Mouse (Mus musculus) ovary, postnatal 36 days (tissue): ENCODE data around the gene Antxr2.

Experiments used
- DNase-seq: peaks from one replicate; pipeline ENCODE4 v3.0.0; 2022; ENCODE audit warnings: low spot score, mixed read lengths

Gene Antxr2

DNA sequence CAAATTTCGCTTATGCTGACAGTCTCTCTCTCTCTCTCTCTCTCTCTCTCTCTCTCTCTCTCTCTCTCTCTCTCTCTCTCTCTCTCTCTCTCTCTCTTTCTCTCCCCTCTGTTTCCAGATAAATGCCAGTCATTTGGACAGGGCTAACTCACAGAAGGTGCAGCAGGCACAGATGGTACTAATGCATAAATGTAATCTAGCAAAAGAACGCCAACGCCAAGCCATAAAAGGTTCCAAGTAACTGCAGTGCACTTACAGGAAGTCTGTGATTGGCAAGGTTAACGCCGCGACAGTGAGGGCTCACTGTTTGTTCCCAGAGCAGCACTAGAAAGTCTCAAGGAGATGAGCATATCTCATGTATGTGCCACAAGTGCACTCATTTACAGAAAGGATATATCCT, 123.4 kb downstream of the Antxr2 start:
- DNase-seq, result no peak

DNA sequence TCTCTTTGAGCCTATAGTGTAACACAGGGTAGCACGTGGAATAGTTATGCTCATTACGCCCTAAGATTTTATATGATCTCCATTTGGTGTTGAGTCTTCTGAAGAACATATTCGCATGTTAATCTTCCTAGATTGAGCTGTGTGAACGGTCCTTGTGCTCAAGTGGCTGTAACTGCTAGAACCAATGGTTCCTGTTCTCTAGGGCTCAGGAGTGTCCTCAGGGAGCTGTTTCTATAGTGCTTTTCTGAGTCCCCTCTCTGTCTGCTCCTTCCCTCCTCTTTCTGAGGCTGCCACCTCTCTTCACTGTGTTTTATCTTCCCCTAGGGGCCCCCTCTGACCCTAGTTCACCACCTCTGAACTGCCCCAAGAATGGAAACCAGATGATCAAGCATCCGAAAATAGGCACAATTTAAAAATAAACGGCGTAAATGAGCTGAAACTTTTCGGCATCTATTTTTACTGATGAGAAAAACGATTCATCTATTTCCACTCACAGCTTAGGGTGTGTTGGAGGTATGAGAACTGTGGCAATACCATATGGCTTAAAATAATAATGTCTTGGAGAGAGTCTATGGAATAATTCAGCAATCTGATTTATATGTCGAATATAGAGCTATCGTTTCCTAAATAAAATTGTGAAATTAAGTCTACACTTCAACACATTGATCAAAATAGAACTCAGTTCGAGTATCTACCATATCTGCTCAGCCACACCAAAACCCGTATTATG, 124.1 kb downstream of the Antxr2 start:
- DNase-seq, result no peak

DNA sequence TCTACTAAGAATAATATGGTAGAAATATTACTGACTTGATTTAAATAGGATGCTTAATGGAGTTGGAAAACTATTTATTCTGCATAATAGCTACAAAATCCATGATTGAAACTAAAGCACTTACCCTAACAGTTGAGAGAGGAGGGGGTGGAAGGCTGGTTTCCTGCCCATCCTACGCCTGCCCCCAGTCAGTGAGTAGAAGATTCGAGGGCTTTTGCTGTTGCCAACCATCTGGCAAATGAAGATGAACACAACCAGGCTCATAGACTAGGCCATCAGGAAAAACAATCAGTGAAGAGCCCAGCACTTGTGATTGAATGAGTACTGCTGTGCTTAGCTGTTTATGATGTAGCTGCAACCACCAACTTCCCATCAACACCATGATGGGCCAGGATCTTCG, 125.0 kb downstream of the Antxr2 start:
- DNase-seq, result no peak

DNA sequence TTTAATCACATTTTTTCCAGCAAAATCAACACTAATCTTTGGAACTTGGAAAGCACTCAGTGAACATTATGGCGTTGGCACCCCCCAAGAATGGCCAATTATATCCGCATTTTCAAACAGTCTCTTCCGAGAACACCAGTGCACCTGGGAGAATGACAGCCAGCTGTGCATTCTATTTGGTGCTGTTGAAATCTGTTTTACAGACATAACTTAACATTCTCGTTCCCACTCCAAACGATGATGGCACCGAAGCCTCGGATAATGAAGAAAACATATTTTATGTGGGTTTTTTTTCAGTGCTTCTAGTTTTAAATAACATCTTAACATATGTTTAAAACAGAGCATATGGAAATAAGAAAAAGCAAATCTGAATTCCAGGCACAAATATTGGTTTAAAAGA, 129.7 kb downstream of the Antxr2 start:
- no peak for DNase-seq

DNA sequence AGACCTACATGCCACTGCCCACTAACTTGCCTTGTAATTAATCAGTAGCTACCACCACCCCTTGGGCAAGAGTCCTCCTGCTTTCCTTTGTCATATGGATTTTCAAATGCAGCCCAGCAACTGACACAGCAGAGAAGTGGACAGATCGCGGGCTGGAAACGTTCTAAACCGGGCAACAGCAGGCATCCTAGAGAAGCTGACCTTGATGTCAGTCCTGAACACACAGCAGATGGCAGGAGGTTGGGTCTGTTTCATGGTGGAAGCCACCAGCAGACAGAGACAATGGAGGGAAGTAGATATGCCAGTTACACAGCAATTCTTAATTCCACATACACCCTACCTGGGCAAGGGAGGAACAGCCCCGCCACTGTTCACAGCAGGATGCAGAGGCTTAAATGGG, 131.5 kb downstream of the Antxr2 start:
- DNase-seq, result no peak

DNA sequence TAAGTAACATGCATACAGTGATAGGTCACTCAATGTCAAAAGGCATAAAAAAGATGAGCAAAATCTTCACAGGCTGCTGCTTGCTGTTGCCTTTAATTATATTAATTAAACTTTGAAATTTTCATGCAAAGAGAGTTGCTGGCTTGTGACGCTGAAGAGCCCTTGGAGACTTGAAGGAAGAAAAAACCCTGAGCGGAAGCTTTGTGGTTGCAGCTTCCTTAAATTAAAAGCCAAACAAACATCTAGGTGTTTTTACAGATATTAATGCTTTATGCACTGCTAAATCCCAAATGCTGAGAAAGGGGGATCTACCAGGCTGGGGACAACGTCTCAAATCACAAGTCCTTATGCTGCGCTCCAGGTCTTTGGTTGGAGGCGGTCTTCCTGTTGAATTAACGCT, 145.4 kb downstream of the Antxr2 start:
- no peak for DNase-seq

DNA sequence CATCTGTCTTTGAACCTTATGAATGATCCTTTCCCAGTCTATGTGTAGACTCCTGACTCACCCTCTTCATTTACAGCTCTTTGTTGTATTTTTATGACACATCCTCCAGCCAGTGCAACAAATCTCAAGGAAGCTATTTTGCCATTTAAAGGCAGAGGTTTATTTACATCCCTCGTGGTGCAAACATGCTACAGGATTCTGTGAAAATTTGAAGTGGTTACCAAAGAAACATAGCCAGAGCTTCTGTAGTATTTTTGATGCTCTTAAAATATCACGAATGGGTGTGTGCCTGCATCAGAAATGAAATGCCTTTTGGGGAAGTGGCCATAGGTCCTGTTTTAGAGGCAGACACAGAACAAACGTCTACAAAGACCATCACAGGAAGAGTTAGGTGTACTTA, 146.7 kb downstream of the Antxr2 start:
- DNase-seq, result no peak

DNA sequence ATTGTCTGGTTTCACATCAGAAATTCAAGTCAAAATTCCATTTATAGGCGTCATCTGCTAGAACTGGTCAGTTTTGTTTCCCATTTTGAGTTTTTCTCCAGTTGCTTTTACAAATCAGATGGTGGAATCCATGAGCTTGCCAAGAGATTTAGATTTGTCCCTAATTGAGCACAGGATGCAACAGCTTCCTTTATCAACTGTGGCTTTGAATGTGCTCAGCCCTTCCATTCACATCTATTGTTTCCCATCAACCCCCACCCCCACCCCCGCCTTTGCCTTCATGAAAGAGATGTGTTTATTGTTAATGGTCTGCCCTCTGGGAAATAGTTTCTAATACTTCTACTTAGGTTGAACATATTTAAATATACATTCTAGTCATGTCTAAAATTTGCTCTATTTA, 149.4 kb downstream of the Antxr2 start:
- no peak for DNase-seq

DNA sequence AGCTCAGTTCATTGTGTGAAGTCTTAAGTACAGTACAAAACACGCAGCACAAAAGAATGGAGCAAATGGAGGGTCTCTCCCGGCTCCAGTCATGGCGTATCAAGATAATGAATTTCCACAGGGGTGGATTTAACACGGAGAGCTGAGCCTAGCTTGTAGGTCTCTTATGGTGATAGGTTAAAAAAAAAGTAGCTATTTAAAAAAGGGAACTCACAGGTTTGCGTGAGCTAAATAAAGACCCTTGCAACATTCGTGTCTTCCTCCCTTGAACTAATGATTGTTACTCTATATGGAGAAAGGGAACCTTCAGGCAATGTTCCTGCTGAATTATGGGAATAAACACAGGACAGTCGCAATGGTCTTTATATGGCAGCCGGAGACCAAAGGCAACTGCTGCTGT, 150.7 kb downstream of the Antxr2 start:
- no peak for DNase-seq

DNA sequence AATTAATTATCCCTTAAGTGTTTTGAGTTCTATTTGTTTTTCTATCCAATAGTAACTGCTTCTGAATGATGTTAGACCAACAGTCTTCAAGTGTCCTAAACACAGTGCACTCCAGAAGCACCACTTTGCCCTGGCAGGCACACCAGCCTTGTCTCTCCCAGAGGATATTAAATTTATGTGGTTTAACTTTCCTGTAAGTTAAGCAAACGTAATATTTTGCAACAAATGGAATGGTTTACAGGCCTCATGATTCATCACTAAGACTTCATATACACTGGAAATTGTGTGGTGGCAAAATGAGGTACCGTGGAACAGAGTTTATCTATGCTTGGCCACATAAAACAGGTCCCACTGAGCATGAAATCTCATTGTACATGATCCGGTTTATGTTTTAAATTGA, 152.0 kb downstream of the Antxr2 start:
- no peak for DNase-seq

DNA sequence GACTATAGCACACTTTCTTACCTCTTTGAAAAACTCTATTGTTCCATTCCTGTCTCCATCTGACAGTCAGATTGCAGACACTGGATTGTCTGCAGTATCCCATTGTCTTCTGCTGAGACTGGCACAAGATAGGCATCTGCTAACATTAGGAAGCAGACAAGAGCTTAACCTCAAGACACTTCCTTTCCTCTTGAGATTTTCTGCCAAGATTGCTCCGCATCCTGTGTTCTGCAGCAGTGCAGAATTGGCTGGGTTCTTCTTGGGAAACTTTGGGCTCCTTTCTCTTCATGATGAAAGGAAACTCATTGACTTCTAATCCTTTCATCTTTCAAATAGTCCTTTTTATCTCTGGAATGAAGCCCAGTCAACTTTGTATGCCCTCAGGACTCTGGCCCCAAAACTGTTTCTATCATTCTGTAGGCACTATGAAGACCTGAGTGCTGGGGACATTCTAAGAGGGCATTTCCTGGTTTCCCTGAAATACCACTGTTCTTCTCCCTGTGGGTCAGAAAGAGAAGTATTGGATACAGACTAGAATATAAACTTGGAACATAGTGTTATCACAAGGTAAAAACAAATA, 152.5 kb downstream of the Antxr2 start:
- DNase-seq, result no peak

DNA sequence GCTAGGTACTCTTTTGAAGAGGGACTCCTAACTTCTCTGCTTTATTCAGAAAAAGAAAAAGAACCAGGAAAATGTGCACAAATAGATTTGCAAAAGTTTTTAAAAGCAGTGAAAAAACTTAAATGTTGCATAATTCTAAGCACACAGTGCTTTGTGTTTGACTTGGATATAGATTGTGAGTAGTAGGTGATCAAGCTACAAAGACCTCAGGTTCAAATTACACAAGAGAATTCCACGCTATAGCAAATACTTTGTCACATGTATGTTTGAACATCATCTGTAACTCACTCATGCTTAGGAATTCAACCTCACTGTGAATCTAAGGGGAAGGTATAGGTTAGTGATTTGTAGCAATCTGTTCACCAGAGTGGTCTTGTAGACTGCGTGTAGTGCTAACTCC, 153.9 kb downstream of the Antxr2 start:
- no peak for DNase-seq

DNA sequence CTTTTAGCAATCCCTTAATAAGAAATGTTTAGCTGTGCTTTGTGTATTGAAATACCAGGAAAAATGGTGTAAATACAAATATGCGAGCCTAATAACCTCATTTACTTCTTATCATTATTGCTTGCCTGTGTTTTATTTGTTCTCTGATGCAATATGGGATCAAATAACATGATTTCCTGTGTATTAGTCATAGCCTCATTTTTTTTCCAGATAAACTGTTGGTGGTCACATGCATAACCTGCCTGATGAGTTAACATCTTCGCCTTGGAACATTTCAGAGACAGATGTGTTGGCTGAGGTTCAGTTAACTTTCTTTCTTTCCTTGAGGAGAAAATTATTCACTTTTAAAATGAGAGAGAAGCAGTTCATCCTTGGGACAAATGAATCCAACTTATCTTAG, 162.9 kb downstream of the Antxr2 start:
- DNase-seq, result no peak

DNA sequence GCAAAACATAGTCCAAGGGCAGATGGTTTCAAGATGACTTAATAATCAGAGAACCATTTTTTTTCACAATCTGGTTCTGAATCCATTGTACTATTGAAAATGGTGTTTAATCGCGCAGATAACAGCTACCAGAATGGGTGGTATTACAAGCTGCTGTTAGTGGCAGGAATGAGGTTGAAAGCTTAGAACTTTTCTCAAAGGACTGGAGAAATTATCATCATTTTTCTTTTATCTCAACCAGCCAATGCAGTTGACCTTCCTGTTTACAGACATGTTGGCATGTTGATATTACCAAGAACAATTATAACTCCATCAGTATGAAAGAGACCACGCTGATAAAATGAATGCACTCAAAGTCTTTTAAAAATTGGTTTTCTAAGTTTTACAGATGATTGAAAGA, 163.9 kb downstream of the Antxr2 start:
- no peak for DNase-seq

DNA sequence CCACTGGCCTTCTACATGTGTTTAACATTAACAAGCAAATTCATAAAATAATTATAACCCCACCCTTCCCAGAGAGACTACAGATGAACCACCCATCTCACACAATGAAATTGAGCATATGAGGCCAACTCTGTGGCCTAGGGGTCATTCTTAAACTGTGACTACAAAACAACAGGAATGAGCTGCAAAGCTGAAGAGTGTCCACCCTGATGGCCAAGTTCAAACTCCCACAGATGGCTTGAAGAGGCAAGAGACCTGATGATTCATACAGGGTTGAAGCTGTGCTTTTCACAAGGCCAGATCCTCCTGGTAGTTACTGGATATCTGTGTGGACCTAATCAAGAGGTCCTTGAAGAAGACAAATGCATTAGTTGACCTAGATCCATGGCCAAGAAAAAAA, 173.7 kb downstream of the Antxr2 start:
- DNase-seq, result no peak

DNA sequence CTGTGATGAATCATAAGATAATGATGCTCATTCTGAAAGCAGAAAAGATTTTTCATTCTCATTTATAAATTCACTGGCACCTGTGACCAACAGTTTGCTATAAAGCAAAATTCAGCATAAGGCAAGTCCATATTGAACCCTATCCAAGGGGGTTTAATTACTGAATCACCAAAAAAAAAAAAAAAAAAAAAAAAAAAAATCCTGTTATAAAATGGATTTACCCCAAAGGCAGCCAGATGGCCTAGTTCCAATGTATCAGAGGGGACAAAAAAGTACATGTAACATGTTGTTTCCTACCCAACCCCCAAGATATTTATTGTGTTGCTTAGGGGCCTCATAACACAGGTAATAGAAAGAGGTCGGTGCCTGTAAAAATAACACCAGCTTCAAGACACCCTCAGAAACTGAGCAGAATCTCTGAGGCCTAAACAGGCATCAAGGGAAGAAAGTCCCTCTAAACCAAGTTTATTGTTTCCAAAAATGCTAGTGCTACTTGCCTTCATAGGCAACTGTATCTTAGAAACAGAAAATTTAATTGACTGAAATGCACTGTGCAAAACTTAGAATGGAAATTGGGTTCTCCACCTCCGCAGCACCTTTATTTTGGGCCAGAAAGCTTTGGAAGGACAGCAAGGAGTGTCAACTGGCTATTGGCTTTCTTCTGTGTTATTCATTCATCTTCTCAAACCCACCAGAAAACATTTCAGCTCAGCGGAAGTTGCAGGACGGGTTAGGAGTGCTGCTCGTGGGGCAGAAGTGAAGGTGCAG, 178.7 kb downstream of the Antxr2 start:
- no peak for DNase-seq

DNA sequence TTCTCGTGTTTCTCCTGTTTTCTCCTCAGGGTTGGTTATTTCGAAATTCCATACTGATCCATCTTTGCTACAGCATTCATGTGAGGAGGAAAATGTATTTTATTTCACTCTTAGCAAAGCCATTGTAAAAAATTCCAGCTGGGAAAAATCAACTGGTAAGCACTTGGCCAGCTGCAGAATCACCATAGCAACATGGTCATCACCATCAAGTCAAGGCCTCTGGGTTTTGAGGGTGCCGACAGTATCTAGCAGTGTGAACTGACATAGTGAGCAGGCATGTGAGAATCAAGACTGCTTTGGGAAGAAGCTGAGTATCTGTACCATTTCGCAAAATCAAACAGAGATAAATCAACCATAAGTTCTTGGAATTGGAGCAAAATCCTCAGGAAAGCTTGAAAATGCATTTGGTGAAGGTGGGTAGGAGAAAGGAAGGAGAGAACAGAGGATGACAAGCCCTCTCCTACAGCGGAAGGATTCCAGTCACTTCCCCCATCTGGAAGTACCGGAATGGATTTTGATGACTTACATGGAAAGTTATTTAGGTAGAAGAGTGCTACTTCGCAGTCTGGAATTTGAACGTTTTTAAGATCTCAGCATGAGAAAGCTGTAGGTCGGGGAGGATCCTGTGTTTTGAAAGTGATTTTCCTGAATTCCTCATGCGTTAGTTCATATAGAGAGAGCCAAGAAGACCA, 183.5 kb downstream of the Antxr2 start:
- no peak for DNase-seq

DNA sequence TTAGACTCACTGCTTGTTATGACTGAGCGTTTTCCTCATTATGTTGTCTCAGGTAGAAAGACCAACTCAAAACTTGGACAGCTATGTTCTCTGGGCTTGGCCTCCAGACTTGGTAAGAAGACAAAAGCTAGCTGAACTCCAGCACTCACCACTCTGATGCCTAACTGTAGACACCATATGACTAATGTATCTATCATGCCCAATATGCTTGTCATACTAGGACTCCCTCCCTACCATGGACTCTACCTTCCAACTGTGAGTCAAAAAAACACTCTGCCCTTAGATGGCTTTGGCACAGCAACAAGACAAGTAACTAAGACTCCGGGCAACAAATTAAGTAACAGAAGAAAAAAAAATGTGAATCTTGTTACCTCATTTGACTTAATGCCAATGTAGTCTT, 184.3 kb downstream of the Antxr2 start:
- no peak for DNase-seq

DNA sequence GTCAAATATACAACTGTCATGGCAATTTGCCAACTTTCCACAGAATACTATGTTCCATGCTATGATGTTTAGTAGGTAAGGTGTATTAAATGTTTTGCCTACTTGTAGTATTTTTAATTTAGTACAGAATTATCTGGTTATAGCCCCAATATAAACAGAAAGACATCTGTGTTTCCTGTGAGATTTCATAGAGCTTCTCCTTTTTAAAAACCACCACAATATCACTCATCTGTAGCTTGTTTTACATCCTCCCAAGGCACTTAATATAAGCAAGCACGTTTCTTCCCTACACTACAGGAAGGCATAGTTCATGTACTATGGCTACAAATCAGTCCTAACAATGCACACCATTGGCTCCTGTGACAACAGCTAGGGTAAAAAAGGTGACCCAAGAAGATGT, 188.8 kb downstream of the Antxr2 start:
- no peak for DNase-seq

DNA sequence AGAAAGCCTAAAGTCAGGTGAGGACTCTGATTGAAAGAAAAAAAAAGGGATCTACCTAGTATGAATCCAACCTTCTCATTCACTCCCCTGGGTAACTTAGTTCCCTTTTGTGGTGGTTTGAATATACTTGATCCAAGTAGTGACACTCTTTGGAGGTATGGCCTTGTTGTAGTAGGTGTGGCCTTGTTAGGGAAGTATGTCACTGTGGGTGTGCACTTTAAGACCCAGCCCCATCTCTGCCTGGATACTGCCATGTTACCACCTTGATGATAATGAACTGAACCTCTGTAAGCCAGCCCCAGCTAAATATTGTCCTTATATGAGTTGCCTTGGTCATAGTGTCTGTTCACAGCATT, 190.9 kb downstream of the Antxr2 start:
- DNase-seq, result no peak

DNA sequence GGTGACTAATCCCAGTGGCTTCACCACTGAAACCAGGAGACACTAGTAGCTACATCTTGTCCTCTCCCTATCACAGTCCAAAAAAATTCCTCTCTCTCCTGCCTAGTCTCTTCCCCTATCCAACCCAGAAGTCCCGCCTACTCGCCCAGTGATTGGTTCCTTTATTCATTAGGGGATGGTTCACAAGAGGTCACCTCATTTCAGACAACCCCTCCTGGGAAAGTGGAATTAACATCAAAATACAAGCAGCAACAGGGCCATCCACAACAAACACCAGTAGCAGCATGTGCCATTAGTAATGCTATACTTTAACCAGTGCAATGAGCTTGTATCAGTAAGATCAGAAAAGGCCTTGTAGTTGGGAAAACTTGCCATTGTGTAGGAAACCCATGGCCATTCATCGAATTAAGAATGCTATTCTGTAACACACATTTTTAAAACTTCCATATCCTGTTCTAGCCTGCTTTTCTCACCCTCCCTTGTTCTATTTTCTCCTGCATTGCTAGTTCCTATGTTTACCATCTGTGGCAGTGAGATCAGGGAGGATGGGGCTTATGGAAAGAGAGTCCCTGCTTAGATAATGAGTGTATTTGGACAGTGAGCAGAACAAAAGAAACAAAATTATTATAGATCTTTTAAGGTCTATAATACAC, 191.4 kb downstream of the Antxr2 start:
- no peak for DNase-seq

DNA sequence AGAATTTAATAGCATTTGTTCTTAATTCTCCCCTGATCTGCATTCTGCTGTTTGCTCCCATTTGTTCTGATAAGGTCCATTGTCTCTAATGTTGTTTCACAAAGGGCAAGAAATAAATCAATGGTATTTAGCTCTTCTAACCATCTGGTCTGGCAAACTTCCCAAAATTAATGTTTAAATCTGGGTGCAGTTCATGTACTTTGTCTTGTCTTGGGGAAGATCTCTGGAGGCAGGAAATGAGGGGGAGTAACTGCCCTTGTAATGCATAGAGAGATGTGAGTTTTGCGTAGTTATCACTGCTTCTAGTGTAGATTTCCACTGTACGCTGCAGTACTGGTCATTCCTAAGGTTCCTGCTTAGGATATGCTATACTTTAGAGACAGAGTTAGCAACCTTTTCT, 193.5 kb downstream of the Antxr2 start:
- no peak for DNase-seq

DNA sequence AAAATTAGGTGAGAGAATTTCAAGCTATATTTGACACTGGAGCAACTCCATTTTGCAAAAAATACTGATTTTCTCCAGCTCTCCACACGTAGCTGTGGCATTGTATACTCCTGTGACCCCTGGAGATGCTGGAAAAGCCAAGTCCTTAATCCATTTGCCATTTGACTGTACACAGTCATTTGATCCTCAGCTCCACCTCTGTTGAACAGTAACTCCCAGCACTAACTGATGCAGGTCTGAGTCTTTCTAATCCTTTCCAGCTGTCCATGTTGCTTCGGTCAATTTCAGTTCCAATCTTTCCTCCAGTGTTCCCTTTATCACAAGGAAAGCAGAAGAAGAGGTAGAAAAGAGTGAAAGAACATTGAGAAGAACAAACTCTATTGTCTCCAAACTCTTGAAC, 195.4 kb downstream of the Antxr2 start:
- no peak for DNase-seq
